Mouse (Mus musculus): Measurements from ENCODE around the gene Nt5c3b. TPM values are rescaled to one million over a fixed set of nuclear protein-coding genes. Genes with fewer than 3 reads are reported as not detected.

The Nt5c3b gene
- polyA plus RNA-seq, 1 experiment from 2014 or later = 173 TPM

DNA sequence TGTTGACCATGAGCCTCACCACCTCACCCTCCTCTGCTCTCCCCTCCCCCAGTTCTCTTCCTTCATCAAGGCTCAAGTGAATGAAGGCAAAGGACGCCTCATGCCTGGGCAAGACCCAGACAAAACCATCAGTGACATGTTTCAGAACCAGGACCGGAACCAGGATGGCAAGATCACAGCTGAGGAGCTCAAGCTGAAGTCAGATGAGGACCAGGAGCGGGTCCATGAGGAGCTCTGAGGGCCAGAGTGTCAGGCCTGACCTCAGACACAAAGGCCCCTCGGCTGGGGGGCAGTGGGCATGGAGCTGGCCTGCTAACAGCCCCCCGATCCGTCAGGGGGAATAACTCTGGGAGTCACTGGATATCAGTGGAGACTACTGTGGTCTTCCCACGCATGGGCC lies 17.8 kb downstream of the Nt5c3b start:
- WGBS = 89% methylated on average over 7 of the region's 7 CpGs
- H3K4me3 ChIP-seq = no peak overlapping the region
- no peak overlapping the region for H3K4me2 ChIP-seq (replicated peaks)
- no peaks in the 10 kb centered on the region for H3K9me3 ChIP-seq
- no peak overlapping the region for H3K9ac ChIP-seq
- no peak for ATAC-seq (ENCODE audit: insufficient number of reproducible peaks, insufficient read depth, low FRiP score, low TSS enrichment)
- no peaks in the 10 kb centered on the region for H3K27me3 ChIP-seq
- H3K4me1 ChIP-seq = no peaks in the 10 kb centered on the region
- peaks cover 59% of the 10 kb centered on the region for H3K36me3 ChIP-seq
- H3K27ac ChIP-seq = no peak overlapping the region

DNA sequence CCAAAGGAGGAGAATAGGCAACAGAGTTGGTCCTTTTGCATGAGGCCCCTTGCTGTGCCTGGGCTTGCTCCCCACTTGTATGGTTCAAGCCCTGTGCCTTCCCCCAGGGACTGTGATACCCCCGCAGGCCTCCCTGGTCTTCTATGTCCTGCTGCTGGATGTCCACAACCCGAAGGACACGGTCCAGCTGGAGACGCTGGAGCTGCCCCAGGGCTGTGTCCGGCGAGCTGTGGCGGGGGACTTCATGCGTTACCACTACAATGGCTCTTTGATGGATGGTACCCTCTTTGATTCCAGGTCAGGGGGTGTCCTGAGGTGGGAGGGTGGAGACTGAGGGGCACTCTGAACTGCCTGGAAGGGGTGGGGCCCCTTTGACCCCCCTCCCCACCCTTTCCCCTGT lies 20.1 kb downstream of the Nt5c3b start:
- 43% methylated on average over 8 of the region's 8 CpGs for WGBS
- Histone ChIP-seq H3K4me2 (replicated peaks) (no peak overlapping the region), H3K9me3 (no peaks in the 10 kb centered on the region), H3K36me3 (peaks cover 52% of the 10 kb centered on the region), H3K27ac (no peak overlapping the region), H3K4me3 (no peak overlapping the region), H3K4me1 (peaks cover 9% of the 10 kb centered on the region), H3K9ac (no peak overlapping the region), H3K27me3 (no peaks in the 10 kb centered on the region)
- no peak for ATAC-seq (ENCODE audit: insufficient number of reproducible peaks, insufficient read depth, low FRiP score, low TSS enrichment)

- no peaks in the 10 kb centered on the region for H3K27me3 ChIP-seq
- peak; percentile 36 for ATAC-seq (ENCODE audit: insufficient number of reproducible peaks, insufficient read depth, low FRiP score, low TSS enrichment)
- H3K9me3 ChIP-seq = no peaks in the 10 kb centered on the region
- under 1% methylated on average over 28 of the region's 31 CpGs for WGBS
- peak within 1 kb of the TSS; percentile 95 for H3K27ac ChIP-seq
- H3K4me3 ChIP-seq = peak within 1 kb of the TSS; percentile 72
- peak within 1 kb of the TSS; percentile 80 for H3K9ac ChIP-seq
- H3K4me2 ChIP-seq (replicated peaks) = peak within 1 kb of the TSS; percentile 57
- peaks cover 35% of the 10 kb centered on the region for H3K4me1 ChIP-seq
- peaks cover 17% of the 10 kb centered on the region for H3K36me3 ChIP-seq
Observed at GRCm38 (mm10) chr11:100414914-100415822, 26.4 kb downstream of the Nt5c3b start, which contains the start of gene Fkbp10. Gene Fkbp10, plus strand, starts transcription at chr11:100415697.

DNA sequence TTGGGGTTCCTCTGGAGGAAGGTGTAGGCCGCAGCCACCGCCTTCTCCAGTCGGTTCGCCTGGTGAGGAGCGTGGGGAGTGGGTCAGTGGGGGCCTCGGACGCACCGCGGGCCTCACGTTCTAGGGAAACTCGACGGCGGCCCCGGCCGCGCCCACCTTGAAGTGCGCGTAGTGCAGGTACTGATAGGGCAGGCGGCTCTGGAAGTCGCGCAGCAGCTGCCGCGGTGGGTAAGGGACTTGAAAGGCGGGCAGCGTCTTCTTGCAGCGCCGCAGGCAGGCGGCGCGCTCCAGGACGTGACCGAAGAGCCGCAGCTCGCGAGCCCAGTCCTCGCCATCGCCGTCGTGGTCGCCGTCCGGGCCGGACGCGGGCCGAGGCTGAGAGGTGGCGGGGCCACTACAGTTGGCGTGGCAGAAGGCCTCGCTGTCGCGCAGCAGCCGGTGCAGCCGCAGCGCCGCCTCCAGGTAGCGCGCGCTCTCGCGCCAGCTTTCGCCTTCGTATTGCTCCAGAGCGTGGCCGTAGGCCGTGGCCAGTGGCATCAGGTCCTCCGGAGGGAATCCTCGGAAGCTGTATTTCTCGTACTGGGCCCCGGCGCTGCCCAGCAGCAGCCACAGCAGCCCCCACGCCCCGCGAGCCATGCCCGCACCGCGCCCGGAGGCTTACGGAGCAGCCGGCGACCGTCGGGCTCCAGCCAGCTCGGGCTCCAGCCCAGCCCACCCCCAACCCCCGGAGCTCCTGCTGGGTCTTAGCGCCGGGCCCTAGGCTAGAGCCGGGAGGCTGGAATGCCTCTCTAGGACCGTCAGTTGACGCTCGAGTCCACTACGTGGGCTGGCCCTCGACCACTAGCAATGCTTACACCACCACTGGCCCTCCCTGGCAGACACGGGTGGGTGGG lies 27.3 kb downstream of the Nt5c3b start, which contains the start of gene P3h4:
TSS of gene P3h4 (minus strand) at position 816 of the 893 bp plus-strand sequence.
- Histone ChIP-seq H3K9me3 (no peaks in the 10 kb centered on the region), H3K27ac (peak within 1 kb of the TSS; percentile 95), H3K4me3 (peak within 1 kb of the TSS; percentile 72), H3K36me3 (peaks cover 24% of the 10 kb centered on the region), H3K4me1 (peaks cover 35% of the 10 kb centered on the region), H3K9ac (peak within 1 kb of the TSS; percentile 80), H3K27me3 (no peaks in the 10 kb centered on the region), H3K4me2 (replicated peaks) (peak within 1 kb of the TSS; percentile 57)
- 1% methylated on average over 79 of the region's 93 CpGs for WGBS
- ATAC-seq (ENCODE audit: insufficient number of reproducible peaks, insufficient read depth, low FRiP score, low TSS enrichment) = peak; percentile 92

DNA sequence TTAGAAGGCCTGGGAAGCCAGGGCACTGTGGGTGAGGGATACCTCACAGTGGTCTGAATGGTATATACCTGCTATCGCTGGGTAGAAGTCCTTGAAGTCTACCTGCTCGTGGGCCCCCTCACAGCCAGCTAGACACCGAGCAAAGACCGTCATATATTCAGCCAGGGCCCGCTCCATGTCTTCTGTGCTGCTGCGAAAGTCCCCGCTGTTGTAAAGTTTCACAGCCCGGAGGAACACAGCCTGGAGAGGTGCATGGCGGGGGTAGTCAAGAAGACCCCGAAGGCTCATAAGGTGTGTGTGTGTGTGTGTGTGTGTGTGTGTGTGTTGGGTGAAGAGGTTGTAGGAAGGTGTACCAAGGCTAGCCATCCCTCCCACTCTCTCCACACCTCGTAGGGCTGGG lies 28.1 kb downstream of the Nt5c3b start:
- Histone ChIP-seq H3K4me3 (peak overlapping the region; percentile 72), H3K4me1 (peaks cover 35% of the 10 kb centered on the region), H3K27ac (no peak overlapping the region), H3K9ac (peak overlapping the region; percentile 80), H3K9me3 (no peaks in the 10 kb centered on the region), H3K4me2 (replicated peaks) (peak overlapping the region; percentile 57), H3K27me3 (no peaks in the 10 kb centered on the region), H3K36me3 (peaks cover 31% of the 10 kb centered on the region)
- 64% methylated on average over 11 of the region's 11 CpGs for WGBS
- no peak for ATAC-seq (ENCODE audit: insufficient number of reproducible peaks, insufficient read depth, low FRiP score, low TSS enrichment)

- 76% methylated on average over 11 of the region's 11 CpGs for WGBS
- peak overlapping the region; percentile 72; the same call in 1 of the 2 replicates for H3K4me3 ChIP-seq
- peaks cover 34% of the 10 kb centered on the region for H3K36me3 ChIP-seq
- no peaks in the 10 kb centered on the region for H3K9me3 ChIP-seq
- H3K27me3 ChIP-seq = no peaks in the 10 kb centered on the region
- ATAC-seq (ENCODE audit: insufficient number of reproducible peaks, insufficient read depth, low FRiP score, low TSS enrichment) = no peak
- H3K4me2 ChIP-seq (replicated peaks) = peak overlapping the region; percentile 57
- 0 out of 2 replicates have a peak overlapping the region, but pooled peaks have one; percentile 80 for H3K9ac ChIP-seq
- peaks cover 35% of the 10 kb centered on the region for H3K4me1 ChIP-seq
- no peak overlapping the region for H3K27ac ChIP-seq
Observed at GRCm38 (mm10) chr11:100411736-100412135, 29.9 kb downstream of the Nt5c3b start.

- H3K9ac ChIP-seq = no peak overlapping the region
- H3K4me2 ChIP-seq (replicated peaks) = no peak overlapping the region
- no peaks in the 10 kb centered on the region for H3K27me3 ChIP-seq
- ATAC-seq (ENCODE audit: insufficient number of reproducible peaks, insufficient read depth, low FRiP score, low TSS enrichment) = no peak
- peaks cover 34% of the 10 kb centered on the region for H3K36me3 ChIP-seq
- H3K9me3 ChIP-seq = no peaks in the 10 kb centered on the region
- H3K27ac ChIP-seq = no peak overlapping the region
- WGBS = 84% methylated on average over 3 of the region's 3 CpGs
- H3K4me1 ChIP-seq = peaks cover 29% of the 10 kb centered on the region
- H3K4me3 ChIP-seq = no peak overlapping the region
Observed at GRCm38 (mm10) chr11:100409686-100410085, 31.9 kb downstream of the Nt5c3b start.

GRCm38 (mm10) chr11:100408835-100409462 lies 32.7 kb downstream of the Nt5c3b start:
- Histone ChIP-seq H3K4me1 (peaks cover 29% of the 10 kb centered on the region), H3K36me3 (peaks cover 34% of the 10 kb centered on the region), H3K27ac (no peak overlapping the region), H3K9me3 (no peaks in the 10 kb centered on the region), H3K27me3 (no peaks in the 10 kb centered on the region), H3K4me2 (replicated peaks) (no peak overlapping the region), H3K4me3 (no peak overlapping the region), H3K9ac (no peak overlapping the region)
- ATAC-seq (ENCODE audit: insufficient number of reproducible peaks, insufficient read depth, low FRiP score, low TSS enrichment) = no peak
- 93% methylated on average over 12 of the region's 12 CpGs for WGBS

DNA sequence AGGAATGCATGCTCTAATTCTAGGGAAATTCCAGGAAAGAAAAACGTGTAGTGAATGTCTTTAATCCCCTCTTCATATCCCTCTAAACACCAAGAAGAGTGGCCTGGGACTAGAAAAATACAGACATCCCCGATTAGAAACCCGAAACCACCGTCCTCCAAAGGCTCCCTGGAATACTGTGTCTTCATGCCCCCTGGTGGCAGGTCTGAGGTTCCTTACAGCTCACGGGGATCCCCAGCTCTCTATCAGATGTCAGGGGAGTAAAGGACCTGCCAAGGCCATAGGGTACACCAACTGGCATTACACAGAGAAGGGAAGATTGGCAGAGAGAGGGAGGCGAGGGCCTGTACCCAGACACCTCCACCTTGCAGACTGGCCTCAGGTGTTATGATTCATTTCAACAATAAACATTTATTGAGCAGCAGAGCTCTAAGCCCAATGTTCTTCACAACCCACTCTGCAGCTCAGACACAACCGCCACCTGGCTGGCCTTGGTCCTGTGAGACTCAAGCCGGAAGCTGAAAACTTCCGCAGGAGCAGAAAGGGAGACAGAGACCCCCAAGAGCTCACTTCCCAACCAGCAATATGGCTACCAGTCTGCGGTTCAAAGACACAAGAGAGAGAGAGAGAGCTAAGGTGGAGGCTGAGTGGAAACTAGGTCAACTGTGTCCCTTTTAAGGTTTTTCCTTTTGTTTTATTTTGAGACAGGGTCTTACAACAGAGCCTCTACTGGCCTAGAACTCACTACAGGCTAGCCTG lies 33.4 kb downstream of the Nt5c3b start:
- H3K27me3 ChIP-seq = no peaks in the 10 kb centered on the region
- H3K9ac ChIP-seq = no peak overlapping the region
- peaks cover 24% of the 10 kb centered on the region for H3K4me1 ChIP-seq
- H3K36me3 ChIP-seq = peaks cover 34% of the 10 kb centered on the region
- no peak overlapping the region for H3K4me2 ChIP-seq (replicated peaks)
- ATAC-seq (ENCODE audit: insufficient number of reproducible peaks, insufficient read depth, low FRiP score, low TSS enrichment) = peak; percentile 20; the same call in 1 of the 2 replicates
- 38% methylated on average over 10 of the region's 10 CpGs for WGBS
- H3K4me3 ChIP-seq = no peak overlapping the region
- H3K9me3 ChIP-seq = no peaks in the 10 kb centered on the region
- H3K27ac ChIP-seq = no peak overlapping the region

GRCm38 (mm10) chr11:100406995-100407705 lies 34.5 kb downstream of the Nt5c3b start:
- WGBS = 81% methylated on average over 5 of the region's 5 CpGs
- no peak overlapping the region for H3K4me3 ChIP-seq
- peaks cover 34% of the 10 kb centered on the region for H3K36me3 ChIP-seq
- no peaks in the 10 kb centered on the region for H3K27me3 ChIP-seq
- H3K9me3 ChIP-seq = no peaks in the 10 kb centered on the region
- no peak overlapping the region for H3K9ac ChIP-seq
- no peak for ATAC-seq (ENCODE audit: insufficient number of reproducible peaks, insufficient read depth, low FRiP score, low TSS enrichment)
- peaks cover 18% of the 10 kb centered on the region for H3K4me1 ChIP-seq
- no peak overlapping the region for H3K4me2 ChIP-seq (replicated peaks)
- H3K27ac ChIP-seq = no peak overlapping the region
